Mouse (Mus musculus): Measurements from ENCODE around the gene Gga3. TPM values are rescaled to one million over a fixed set of nuclear protein-coding genes. Genes with fewer than 3 reads are reported as not detected.
A peak's percentile ranks its signal among the peaks of the same experiment; 100 is the strongest.

Gene Gga3
- polyA plus RNA-seq, 1 experiment from 2014 or later, result 10.8 TPM

DNA sequence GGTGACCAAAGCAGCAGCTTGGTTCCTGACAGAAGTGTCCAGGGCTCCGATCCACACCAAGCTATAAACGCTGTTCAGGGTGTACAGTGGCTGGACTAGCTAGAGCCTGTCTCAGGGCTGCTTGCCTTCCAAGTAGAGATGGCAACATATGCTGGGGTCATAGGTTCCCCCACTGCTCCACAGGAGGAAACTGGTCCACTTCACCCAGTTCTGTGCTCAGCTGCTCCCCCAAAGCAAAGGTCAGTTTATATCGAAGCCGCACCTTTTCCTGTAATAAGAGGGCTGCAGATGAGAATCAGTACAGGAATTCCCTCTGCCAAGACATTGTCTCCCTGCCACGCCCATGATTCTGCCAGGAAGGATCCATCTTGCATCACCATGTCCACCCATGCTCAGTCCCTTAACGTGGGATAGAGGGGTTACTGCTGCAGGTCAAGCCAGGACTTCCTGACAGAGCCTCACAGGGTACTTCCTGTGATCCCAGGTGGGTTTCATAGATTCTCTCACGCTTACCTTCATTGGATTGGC lies 18.2 kb downstream of the Gga3 start:
- no peak overlapping the region for H3K4me3 ChIP-seq (replicated peaks; ENCODE audit: low read depth, low read length)
- no peaks in the 10 kb centered on the region for H3K9me3 ChIP-seq (replicated peaks; ENCODE audit: low read length)
- no peaks in the 10 kb centered on the region for H3K27me3 ChIP-seq (ENCODE audit: insufficient read depth, low read length)
- no peaks in the 10 kb centered on the region for H3K4me1 ChIP-seq (replicated peaks; ENCODE audit: insufficient read depth, low read length)
- DNase-seq (ENCODE audit: low spot score) (no peak), ATAC-seq (replicated peaks; ENCODE audit: low FRiP score, low read depth) (no peak)
- H3K4me2 ChIP-seq (ENCODE audit: low read length), result no peak overlapping the region
- 84% methylated on average over 7 of the region's 7 CpGs for WGBS
- TF ChIP-seq CTCF (IDR thresholded peaks at IDR 0.05; ENCODE audit: low read depth), result no peak
- H3K27ac ChIP-seq, result no peak overlapping the region
- H3K9ac ChIP-seq (ENCODE audit: low read depth, low read length), result no peak overlapping the region
- H3K36me3 ChIP-seq (ENCODE audit: insufficient read depth, low read length), result peaks cover 82% of the 10 kb centered on the region

DNA sequence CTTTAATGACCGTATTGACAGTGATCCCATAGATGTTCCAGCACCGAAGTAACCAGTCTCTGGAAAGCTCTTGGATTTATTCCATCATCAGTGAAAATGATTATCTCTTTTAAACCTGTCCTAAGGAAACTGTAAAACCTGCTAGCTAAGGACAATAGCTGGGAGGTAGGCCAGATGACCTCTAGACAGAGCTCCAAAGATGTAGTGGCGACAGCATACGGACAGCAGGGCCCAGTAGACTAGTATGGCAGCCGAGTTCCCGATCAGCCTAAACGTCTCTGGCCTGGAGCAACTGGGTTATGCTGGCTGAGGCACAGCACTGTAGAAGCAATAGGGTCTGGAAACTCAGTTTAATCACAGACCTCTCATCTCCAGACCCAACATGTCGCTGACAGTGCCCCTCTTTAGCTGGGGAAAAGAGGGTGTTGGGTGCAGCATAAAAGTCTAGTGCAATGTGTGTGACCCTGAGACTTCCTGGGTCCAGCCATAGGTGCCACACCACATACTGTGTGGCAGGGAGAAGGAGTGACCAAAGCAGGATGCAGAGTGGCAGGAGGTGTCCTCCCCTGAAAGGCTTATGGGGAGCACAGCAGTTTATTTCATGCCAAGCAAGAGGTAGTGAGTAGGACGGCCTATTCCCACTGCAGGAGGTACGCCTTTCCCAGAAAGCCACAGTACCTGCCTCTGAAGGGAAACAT lies 19.3 kb downstream of the Gga3 start:
- DNase-seq (ENCODE audit: low spot score), result no peak
- H3K36me3 ChIP-seq (ENCODE audit: insufficient read depth, low read length), result peaks cover 80% of the 10 kb centered on the region
- TF ChIP-seq CTCF (IDR thresholded peaks at IDR 0.05; ENCODE audit: low read depth), result no peak
- no peaks in the 10 kb centered on the region for H3K9me3 ChIP-seq (replicated peaks; ENCODE audit: low read length)
- no peak overlapping the region for H3K27ac ChIP-seq
- no peaks in the 10 kb centered on the region for H3K4me1 ChIP-seq (replicated peaks; ENCODE audit: insufficient read depth, low read length)
- no peak overlapping the region for H3K9ac ChIP-seq (ENCODE audit: low read depth, low read length)
- 83% methylated on average over 10 of the region's 10 CpGs for WGBS
- no peaks in the 10 kb centered on the region for H3K27me3 ChIP-seq (ENCODE audit: insufficient read depth, low read length)
- H3K4me3 ChIP-seq (replicated peaks; ENCODE audit: low read depth, low read length), result no peak overlapping the region
- ATAC-seq (replicated peaks; ENCODE audit: low FRiP score, low read depth), result no peak
- H3K4me2 ChIP-seq (ENCODE audit: low read length), result no peak overlapping the region

DNA sequence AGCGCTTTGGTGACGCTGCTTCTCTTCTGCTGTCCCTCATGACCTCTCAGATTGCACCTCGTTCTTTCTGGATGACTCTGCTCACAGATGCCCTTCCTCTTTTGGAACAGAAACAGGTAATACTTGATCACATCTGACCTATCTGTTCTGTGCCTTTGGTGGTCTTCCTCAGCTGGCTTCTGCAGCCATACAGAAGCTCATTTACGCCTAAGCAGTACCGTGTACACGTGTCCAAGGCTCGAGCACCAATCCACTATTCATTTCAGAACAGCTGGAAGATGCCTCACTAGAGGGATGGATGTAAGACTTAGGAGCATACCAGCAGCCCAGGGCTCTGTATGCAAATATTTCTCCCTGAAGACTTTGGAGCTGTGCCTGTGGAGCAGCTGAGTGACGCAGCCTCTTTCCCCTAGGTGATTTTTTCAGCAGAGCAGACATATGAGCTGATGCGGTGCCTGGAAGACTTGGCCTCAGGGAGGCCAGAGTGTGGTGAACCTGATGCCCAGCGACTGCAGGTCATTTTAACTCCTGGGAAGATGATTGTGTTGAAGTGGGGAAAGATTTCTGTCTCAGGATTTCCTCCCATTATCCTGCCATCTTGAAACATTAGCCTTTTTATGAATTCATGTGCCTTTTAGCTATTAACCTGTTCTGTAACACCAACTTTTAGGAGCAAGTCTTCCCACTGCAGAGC lies 20.8 kb downstream of the Gga3 start:
- Histone ChIP-seq H3K27me3 (ENCODE audit: insufficient read depth, low read length) (no peaks in the 10 kb centered on the region), H3K4me1 (replicated peaks; ENCODE audit: insufficient read depth, low read length) (no peaks in the 10 kb centered on the region), H3K4me2 (ENCODE audit: low read length) (no peak overlapping the region), H3K27ac (no peak overlapping the region), H3K9ac (ENCODE audit: low read depth, low read length) (no peak overlapping the region), H3K36me3 (ENCODE audit: insufficient read depth, low read length) (peaks cover 76% of the 10 kb centered on the region), H3K9me3 (replicated peaks; ENCODE audit: low read length) (no peaks in the 10 kb centered on the region), H3K4me3 (replicated peaks; ENCODE audit: low read depth, low read length) (no peak overlapping the region)
- no peak for ATAC-seq (replicated peaks; ENCODE audit: low FRiP score, low read depth)
- 79% methylated on average over 10 of the region's 10 CpGs for WGBS
- DNase-seq (ENCODE audit: low spot score), result no peak
- TF ChIP-seq CTCF (IDR thresholded peaks at IDR 0.05; ENCODE audit: low read depth), result no peak

DNA sequence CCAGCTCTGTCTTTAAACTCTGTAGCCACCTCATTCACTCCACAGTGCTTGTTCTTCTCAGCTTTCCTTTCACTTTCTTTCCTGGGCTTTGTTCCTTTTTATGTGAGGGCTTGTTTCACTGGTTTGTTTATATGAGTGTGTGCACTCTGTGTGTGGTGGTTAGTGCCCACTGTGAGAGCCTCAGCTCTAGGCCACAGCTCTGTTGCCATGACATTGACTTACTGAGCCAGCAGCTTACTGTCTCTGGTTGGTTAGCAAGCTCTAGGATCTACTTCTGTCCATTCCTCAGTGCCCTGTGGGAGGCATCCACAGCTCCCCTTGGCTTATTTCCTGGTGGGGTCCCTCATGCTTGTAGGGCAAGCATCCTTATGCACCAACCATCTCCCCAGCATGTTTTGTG lies 24.8 kb downstream of the Gga3 start:
- Histone ChIP-seq H3K9ac (ENCODE audit: low read depth, low read length) (no peak overlapping the region), H3K9me3 (replicated peaks; ENCODE audit: low read length) (no peaks in the 10 kb centered on the region), H3K27me3 (ENCODE audit: insufficient read depth, low read length) (no peaks in the 10 kb centered on the region), H3K4me1 (replicated peaks; ENCODE audit: insufficient read depth, low read length) (no peaks in the 10 kb centered on the region), H3K4me2 (ENCODE audit: low read length) (no peak overlapping the region), H3K4me3 (replicated peaks; ENCODE audit: low read depth, low read length) (no peak overlapping the region), H3K36me3 (ENCODE audit: insufficient read depth, low read length) (peaks cover 47% of the 10 kb centered on the region), H3K27ac (no peak overlapping the region)
- TF ChIP-seq CTCF (IDR thresholded peaks at IDR 0.05; ENCODE audit: low read depth), result no peak
- DNase-seq (ENCODE audit: low spot score) (no peak), ATAC-seq (replicated peaks; ENCODE audit: low FRiP score, low read depth) (no peak)

DNA sequence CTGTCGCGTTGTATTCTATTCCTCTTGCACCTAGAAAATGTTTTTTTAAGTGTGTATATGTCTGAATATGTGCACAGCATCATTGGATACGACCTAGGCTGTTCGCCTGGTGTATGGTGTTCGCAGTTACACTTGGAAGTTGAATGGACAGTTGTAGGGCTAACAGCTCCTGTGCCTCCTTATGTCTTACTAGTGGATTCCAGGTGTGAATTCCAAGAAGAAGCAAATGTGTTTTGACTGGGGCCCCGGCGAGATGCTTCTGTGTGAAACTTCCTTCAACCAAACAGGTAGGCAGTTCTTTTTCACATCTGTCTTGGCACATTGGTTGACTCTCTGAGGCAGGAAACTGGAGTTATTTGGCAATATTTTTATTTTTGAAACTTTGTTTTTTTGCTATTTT lies 38.9 kb downstream of the Gga3 start:
- H3K4me3 ChIP-seq (replicated peaks; ENCODE audit: low read depth, low read length), result peak overlapping the region; percentile 78
- no peak for DNase-seq (ENCODE audit: low spot score)
- no peaks in the 10 kb centered on the region for H3K9me3 ChIP-seq (replicated peaks; ENCODE audit: low read length)
- no peaks in the 10 kb centered on the region for H3K27me3 ChIP-seq (ENCODE audit: insufficient read depth, low read length)
- 13% methylated on average over 7 of the region's 7 CpGs for WGBS
- peaks cover 28% of the 10 kb centered on the region for H3K36me3 ChIP-seq (ENCODE audit: insufficient read depth, low read length)
- H3K27ac ChIP-seq, result no peak overlapping the region
- peak overlapping the region; percentile 83 for H3K4me2 ChIP-seq (ENCODE audit: low read length)
- no peak for ATAC-seq (replicated peaks; ENCODE audit: low FRiP score, low read depth)
- peaks cover 10% of the 10 kb centered on the region; the same call in 1 of the 2 replicates for H3K4me1 ChIP-seq (replicated peaks; ENCODE audit: insufficient read depth, low read length)
- no peak for TF ChIP-seq CTCF (IDR thresholded peaks at IDR 0.05; ENCODE audit: low read depth)
- peak overlapping the region; percentile 77 for H3K9ac ChIP-seq (ENCODE audit: low read depth, low read length)

DNA sequence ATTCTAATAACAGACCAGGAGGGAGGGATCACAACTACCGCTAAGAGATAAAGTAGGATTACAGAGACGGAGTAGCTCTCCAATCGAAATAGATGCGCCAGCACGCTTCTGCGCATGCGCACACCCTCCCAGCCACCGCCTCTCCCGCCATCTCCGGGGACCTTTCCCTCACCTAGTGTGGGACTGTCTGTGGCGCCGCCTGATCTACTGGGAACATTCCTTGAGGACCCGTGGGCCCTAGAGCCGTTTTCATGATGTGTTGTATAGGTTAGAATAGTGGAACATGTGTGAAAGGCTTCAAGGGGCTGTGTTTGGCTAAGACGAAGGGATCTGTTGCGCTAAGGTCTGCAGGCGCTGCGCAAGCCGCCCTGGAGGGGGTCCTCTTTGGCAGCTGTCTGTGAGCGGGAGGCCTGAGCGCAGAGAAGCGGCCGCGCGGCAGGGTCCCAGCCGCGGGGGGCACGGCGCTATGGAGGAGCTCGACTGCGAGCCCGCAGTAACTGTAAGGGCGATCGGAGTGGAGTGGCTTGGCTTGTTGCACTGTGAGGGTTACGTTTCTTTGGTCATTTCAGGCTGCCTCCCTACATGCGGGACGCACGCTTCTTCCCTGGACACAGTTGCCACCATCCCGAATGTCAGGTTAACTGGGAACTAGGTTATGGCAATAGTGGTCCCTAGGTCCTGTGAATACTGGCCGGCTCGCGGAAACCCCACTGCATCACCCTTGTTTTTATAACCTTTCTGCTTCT lies 39.6 kb downstream of the Gga3 start, which contains the start of gene Nup85:
TSS of gene Nup85 (plus strand) at position 371 of the 746 bp plus-strand sequence.
- TF ChIP-seq CTCF (IDR thresholded peaks at IDR 0.05; ENCODE audit: low read depth), result no peak
- H3K27me3 ChIP-seq (ENCODE audit: insufficient read depth, low read length), result no peaks in the 10 kb centered on the region
- 0% methylated on average over 42 of the region's 42 CpGs for WGBS
- H3K27ac ChIP-seq, result peak within 1 kb of the TSS; percentile 84
- ATAC-seq (replicated peaks; ENCODE audit: low FRiP score, low read depth) (peak; percentile 83), DNase-seq (ENCODE audit: low spot score) (peak; percentile 98)
- H3K9me3 ChIP-seq (replicated peaks; ENCODE audit: low read length), result no peaks in the 10 kb centered on the region
- H3K4me3 ChIP-seq (replicated peaks; ENCODE audit: low read depth, low read length), result peak within 1 kb of the TSS; percentile 78
- H3K36me3 ChIP-seq (ENCODE audit: insufficient read depth, low read length), result peaks cover 21% of the 10 kb centered on the region; the same call in 1 of the 2 replicates
- peak within 1 kb of the TSS; percentile 77 for H3K9ac ChIP-seq (ENCODE audit: low read depth, low read length)
- H3K4me2 ChIP-seq (ENCODE audit: low read length), result peak within 1 kb of the TSS; percentile 83
- peaks cover 10% of the 10 kb centered on the region; the same call in 1 of the 2 replicates for H3K4me1 ChIP-seq (replicated peaks; ENCODE audit: insufficient read depth, low read length)

Measured in kidney, postnatal 0 days (tissue).